Mouse (Mus musculus) inflammation-experienced regulatory T-cells, adult 16 weeks (primary cell): ENCODE results near the gene Gng11. TPM values are rescaled to one million over a fixed set of nuclear protein-coding genes. Genes with fewer than 3 reads are reported as not detected.

Experiments
- polyA plus RNA-seq: library from polyadenylated mRNA; unstranded; fragments of 100-300 nt; shearing (Covaris generic); gene quantifications from one replicate; pipeline ENCODE4 v1.2.1, GENCODE M21; 2017

The Gng11 gene
- polyA plus RNA-seq, result 0.43 TPM

GRCm38 (mm10) chr6:4003890-4004306 is at the start of gene Gng11:
Gene Gng11, plus strand, starts transcription at chr6:4003904.

GRCm38 (mm10) chr6:3988750-3989149 is 15.0 kb upstream of the Gng11 start, which contains the start of gene Tfpi2:
Gene Tfpi2, minus strand, starts transcription at chr6:3988919.

DNA sequence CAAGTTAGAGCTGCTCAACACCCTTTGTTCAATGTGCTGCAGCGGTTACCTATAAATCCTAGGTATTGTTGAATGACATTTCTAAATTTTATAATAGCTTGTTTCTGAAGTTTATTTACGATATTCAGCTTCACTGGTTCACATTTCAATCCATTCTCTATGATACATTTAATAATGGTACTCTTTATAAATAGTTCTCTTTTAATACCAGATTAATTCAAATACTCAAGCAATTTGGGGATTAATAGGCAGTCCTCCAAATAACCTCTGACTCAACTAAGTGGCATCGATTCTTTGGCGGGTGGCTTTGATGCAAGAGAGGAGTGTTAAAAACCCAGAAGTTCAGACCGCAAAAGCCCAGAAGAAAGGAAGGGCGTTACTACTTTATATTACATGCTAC is 10.2 kb upstream of the Gng11 start, which contains the start of gene Gngt1:
Gngt1 (plus strand) TSS at position 301 of the 400 bp plus-strand sequence.

Other genes with a start within 250 kb of the Gng11 start
- gene Calcr, start 239.2 kb upstream of the Gng11 start, polyA plus RNA-seq, result not detected
- gene Tfpi2, start 15.0 kb upstream of the Gng11 start, polyA plus RNA-seq, result not detected
- not detected for gene Gngt1, start 10.1 kb upstream of the Gng11 start, polyA plus RNA-seq
- 36.3 TPM for gene Bet1, start 83.1 kb downstream of the Gng11 start, polyA plus RNA-seq